Mouse (Mus musculus) fat pad, adult 2 months (tissue): ENCODE measurements at regions not wholly inside any gene's neighbourhood (a gene's known extent, or its start where the extent isn't known, plus 50 kb on each side); places are given as distances from the start of the nearest gene placed in this dataset.

Source experiments
- DNase-seq: peaks from one replicate; pipeline ENCODE4 v3.0.0-alpha.2; 2011; ENCODE audit warnings: low read depth, low spot score; ENCODE audit errors: extremely low read depth

DNA sequence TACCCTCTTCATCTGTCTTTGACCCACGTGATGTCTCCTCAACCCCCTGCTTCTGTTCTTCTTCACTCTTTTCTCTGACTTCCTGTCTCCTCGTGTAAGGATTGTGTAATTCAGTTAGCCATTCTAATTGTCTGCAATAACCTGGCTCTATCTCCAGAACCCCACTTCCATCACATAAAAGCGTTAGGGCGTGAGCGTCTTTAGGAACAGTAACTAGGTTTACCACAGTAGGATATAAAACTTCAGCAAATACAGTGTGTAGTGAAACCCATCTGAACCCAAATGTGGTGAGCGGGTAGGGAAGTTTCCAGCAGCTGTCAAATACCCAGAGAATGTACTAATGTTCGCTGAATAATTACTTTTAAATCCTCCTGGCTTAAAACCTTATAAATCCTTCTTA, 262.6 kb downstream of the Mreg start:
- no peak for DNase-seq

DNA sequence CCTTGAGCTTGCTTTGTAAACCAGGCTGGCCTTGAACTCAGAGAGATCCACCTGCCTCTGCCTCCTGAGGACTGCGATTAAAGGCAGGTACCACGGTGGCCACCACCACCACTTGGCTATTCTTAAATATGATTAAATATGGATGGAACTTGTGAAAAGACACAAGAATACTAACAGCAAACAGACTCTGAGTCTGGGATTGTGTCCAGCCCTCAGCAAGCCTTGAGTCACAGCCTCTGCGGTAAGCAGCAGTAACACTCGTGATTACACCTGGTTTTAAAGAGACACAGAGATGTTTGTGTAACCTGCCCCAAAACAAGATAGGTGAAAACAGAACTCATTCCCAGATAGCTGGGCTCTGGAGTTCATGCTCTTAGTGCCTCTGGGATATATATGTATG, 263.4 kb downstream of the Mreg start:
- no peak for DNase-seq

DNA sequence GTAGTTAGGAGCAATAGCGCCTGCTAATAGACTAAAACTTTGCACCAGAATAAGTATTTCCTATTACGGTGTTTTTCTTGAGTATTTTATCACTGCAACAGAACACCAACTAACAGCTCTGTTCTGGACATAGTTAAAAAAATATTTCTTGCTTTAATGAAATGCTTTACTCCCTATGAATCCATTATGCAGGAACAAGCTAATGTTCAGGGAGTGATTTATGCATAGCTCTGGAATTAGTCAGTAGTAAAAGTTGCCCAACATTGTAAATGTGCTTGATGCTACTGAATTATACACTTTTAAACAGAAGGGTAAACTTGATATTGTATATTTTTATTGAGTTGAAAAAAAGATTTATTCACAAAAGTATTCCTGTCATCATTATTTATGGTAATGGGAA, 264.6 kb downstream of the Mreg start:
- DNase-seq = no peak

DNA sequence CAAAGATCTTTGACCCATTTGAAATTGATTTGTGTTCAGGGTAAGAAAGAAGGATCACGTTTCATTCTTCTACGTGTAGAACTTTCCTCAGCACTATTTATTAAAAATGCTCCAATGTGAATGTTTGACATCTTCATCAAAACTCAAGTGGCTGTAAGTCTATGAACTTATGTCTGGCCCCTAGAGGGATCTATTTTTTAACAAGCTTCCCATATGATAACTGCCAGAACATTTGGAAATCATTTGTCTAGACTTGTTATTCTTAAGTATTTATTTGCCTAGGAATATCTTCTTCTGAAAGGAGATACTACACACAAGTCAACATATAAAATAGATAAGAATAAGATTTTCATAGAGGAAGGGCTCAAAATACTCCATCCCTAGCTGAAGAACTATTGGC, 265.2 kb downstream of the Mreg start:
- no peak for DNase-seq

DNA sequence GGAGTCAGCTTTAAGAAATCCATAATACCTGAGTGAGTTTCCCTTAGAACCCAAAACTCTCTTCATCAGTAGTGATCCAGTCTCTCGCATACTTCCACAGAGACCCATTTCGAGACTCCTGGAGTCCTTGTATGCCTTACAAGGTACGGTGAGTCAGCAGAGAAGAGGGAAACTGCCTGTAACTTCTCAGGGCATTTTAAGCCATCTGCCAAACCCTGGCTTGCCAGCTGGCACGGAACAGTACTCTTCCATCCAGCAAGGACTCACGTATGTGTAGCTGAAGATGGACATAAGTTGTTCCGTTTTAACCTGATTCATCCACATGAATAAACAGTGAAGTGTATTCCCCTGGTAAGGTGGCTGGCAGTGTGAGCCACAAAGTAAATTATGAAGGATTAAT, 267.0 kb downstream of the Mreg start:
- no peak for DNase-seq

DNA sequence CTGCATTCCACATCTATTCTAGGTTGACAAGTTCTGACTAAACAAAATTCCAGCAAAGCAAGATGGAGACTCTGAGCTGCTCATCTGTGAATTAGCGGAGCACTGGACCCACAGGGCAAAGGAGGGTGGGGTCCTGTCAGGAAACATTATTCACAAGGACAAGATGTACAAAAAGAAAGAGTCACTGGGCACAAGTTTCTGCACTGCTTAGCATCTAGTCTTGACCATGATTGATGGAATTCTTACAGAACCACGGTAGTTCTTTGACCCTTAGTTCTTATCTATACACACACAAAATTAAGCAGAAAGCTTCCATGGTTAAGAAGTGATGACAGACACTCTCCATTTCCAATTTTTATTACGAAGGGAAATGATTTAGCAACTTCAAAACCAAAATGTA, 267.6 kb downstream of the Mreg start:
- no peak for DNase-seq

DNA sequence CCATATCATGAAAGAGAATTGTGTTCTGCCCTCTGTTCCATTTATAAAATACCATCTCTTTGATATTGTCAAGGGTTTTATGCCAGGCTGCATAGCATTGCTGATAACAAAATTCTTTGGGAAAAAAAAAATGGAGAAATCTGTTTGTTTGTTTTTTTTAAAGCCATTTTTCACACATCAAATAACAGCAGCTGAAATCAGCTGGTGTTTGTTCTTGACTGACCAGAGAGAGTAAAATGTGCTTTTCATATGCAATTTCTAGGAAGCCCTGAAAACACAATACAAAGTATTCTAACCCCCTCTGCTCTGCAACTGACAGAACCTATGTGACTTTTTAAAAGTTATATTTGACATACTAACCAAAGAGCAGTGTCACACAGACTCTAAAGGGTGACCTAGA, 270.0 kb downstream of the Mreg start:
- no peak for DNase-seq

DNA sequence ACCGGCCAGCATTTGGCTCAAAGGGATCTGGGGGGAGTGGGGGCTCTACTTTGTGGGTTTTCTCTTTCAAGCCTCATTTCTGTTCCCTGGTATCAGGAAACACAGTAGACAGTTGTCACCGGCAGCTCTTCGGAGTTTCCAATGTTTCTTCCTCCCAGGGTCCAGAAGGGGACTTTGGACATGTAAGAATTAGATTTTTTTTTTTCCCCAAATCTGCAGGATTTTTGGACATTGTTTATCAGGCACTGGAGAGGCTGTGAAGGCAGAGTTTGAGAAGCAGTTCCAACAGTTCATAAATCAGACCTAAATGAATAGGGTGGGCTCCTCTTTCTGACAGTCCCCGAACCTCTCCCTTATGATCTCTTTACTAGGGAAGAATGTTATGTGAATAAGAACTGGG, 270.4 kb downstream of the Mreg start:
- DNase-seq = no peak

DNA sequence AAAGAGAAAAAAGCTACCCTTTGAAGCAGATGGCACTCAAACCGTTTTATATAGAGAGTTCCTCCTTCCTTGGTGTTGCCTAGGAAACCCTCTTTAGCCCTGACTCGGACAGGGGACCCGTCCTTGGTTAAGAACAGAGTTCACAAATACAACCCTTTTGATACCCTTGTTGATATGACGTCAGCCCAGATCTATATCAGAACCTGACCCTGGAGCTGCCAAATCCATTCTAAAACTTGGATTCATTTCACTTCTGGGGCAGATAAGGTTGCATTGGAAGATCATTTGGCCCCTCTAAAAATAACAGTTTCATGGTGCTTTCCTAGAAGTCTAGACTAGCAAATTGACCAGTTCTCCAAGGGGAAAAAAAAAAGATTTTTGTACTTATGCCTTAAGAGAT, 271.2 kb downstream of the Mreg start:
- DNase-seq = no peak

DNA sequence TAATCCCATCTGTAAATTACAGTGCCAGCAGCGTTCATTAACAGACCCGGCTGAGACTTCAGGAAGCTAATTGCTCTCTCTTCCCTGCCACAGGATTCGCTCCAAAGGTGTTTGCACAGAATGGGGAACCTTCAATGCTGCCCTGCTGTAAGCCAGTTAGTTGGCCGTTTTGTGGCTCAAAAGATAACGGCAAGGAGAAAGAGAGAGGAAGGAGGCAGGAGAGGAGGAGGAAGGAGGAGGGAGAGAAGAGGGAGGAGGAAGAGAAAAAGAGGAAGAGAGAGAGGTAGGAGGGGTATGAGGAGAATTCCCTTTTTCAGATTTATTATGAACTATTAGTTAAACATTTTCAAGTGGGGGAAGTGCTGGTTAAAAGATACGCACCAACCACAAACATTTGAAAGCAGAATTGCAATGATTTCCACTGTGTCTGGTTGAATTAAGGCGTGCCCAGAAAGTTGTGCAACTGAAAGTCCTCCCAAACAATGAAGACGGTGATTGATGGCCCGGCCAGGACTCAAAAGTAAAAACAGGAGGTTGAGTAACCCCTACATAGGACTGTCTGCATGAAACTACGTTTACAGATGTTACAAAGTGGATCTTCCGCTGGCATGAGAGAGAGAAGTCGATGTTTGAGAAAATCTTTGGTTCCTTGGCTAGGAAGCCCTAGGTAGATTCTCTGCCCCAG, 273.6 kb downstream of the Mreg start:
- peak; percentile 49 for DNase-seq

DNA sequence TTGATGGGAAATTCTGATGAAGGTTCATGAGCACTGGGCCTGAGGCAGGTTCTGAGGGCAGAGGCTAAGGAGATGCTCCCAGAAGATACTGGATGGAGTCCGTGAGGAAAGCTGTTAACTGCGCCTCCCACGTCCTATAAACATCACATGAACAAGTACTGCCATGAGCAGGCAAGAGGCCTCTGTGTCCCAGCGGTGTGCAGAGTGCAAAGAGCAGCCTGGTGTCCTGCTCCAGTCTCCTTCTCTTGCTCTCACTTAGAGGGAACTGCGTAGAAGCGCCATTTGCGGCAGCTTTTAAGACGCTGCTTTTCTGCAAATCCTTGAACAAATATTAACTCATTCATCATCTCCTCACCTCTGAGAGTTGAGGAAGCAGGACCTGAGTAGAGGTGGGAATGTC, 274.2 kb downstream of the Mreg start:
- DNase-seq = no peak

DNA sequence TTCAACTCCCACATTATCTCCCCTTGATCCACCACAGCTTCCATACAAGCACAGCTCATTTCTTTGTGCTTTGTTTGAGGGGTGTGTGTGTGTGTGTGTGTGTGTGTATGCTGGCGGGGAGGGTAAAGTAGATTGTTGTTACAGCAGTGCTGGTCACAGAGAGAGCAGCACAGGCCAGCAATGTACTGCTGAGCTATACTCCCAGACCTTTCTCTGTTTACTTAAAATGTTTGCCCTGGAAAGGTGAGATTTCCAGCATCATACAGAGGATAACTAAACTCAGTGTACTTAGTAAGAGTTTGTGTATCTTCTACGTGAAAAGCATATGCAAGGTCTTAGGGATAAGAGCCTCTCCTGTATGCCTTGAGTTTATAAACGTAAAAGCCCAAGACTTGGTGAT, 274.9 kb downstream of the Mreg start:
- no peak for DNase-seq

DNA sequence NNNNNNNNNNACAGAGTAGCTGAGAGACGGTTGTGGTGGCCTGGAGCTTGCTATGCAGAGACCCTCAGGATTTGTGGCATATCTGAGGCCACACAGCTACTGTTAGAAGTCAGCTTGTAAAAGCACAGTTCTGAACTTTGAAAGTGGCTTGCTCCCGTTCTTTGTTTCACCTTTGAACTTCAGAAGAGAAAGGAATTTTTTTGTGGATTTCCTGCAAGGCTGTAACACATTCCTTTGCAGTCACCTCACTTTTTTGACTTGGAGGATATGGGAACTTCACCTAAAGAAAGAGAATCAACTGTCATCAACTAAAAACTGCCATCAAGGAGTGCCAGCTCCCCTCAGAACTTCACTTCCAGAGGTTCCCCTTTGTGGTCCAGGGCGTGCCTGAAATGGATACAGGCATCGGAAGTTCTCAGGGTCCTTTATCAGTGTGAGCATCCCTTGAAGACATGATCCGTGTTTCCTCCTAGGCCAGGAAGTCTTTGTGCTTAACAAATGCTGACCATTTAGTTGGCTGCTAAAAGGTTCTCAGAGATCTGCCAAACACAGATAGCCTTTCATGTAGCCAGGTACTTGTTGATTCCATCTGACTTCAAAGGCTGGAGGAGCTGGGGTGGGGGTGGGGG, 275.5 kb downstream of the Mreg start:
- no peak for DNase-seq

DNA sequence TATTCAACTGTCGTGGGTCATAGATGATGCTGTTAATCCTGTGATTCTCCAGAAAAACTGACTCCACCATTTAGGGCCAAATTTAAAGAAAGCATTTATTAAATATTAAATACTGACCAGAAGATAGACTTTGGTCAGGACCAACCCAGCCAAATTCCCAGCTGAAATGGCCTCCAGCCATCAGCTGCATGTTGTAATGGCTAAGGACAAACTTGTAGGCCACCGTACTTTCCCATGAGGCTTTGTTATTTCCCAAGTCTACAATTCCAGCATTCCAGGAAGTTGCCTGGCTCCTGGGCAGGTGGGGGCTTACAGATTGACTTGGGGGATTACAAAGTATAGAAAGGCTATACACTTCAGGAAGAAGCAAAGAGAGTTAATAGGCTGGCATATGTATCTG, 272.5 kb upstream of the Fn1 start:
- DNase-seq = no peak

DNA sequence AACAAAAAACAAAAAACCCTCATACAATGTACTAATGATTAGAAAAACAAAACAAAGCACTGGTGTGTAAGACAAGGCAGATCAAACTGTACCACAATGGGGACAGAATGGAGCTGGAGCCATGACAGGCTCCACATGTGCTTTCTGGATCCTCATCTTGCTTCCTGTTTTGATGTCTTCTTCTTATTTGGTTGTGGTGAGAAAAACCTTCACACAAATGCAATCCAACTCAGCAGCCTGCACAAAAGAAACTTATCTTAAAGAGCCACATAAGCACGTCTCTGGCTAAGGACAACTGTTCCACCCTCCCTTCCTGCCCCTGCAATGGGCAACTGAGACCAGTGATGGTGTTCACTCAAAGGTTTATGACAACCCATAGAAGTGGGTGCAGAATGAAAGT, 271.9 kb upstream of the Fn1 start:
- no peak for DNase-seq

DNA sequence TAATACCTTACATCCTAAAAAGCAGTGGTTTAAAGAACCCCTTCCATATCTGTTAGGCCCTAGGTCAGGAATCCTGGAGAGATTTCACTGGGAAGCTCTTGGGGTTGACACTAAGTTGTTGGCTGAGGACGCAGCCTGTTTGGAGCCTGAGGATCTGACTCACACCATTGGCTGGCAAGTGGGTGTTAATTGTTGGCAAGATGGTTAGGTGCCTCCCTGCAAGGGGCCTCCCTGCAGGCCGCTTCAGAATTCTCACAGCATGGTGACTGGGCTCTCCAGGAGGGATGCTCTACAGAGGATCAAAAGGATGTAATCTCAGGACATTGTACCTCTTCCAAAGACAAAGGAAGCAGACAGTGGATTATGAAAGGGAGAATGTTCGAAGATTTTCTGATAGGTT, 270.7 kb upstream of the Fn1 start:
- DNase-seq = no peak

DNA sequence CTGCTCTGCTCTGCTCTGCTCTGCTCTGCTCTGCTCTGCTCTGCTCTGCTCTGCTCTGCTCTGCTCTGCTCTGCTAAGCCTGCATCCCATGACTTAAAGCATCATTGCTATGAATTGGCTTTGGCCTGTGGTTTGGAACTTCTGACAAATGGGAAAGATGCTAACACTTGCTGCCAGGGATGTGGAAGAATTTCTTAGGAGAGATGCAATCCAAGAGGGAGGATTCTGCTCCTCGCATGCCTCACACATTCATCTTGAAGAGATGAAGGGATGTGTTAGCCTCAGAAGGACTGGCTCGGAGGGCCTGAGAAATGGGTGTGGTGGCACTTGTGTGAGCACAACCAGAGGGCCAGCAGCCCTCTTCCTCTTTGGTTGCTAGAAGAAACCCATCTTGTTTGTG, 268.5 kb upstream of the Fn1 start:
- no peak for DNase-seq

DNA sequence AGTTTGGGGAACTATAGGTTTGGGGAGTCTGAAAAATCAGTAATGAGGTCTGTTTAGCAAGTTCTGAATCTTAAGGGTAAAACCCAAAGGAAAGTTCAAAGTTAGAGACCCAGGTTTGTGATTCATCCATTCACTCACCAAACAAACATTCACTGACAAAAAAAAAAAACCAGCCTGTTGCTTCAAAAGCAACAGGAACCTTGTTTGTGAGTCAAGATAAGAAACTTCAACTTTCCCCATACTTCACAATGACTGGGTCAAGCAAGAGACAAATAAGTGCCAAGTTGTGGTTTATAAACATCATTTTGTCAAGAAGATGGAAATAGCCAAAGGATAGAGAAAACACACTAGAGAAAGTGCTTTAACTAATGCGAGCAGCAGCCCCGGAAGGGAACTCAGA, 266.9 kb upstream of the Fn1 start:
- DNase-seq = no peak

DNA sequence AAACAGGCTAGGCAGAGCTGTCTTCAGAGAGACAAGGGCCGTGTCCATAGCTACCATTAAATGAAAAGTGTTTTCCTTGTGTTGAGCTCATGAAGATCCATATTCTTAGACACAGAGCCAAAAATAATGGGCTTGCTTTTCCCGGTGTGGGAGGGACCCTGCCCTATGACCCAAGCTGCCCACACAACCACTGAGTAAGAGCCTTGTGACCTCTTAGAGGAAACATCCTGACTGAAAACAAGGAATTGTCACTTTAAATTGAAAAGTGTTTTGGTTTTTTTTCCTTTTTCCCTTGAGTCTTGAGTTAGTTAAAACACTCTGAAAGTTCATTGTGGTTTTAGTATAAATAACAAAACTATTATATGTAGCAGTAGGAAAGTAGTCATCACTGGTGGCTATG, 264.0 kb upstream of the Fn1 start:
- DNase-seq = no peak

DNA sequence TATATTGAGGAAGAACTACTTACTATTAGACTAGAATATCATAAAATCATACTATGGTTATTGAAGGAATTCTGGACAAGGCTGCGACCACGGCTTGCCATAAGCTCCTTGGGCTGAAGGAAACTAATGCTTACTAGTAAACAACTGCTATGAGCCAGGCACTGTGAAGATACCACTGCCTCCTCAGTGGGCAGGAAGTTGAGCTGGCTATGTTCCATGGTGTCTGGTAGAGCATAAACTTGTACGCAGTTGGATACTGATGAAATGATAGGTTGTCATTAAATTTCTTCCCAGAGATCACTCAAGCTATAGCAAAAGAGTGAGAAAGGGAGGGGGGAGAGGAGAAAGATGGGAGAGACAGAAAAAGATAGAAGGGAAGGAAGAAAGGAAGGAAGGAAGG, 261.4 kb upstream of the Fn1 start:
- DNase-seq = no peak

DNA sequence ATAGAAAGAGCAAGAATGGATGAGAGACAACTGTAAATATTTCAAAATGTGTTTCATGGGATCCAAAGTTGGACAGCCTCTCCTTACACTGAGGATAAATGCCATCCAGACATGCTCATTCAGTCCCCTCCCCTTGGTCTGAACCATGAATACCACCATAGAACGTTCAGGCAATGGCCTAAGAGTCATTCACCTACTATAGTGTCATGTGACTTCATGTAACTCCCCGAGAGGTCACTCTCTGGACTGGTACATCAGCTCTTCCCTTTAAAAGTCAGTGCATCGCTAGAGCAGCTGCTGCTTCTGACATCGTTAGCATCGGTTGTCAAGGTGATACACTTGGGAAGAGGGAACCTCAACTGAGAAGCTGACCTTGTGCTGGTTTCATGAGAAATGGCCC, 260.2 kb upstream of the Fn1 start:
- DNase-seq = no peak

DNA sequence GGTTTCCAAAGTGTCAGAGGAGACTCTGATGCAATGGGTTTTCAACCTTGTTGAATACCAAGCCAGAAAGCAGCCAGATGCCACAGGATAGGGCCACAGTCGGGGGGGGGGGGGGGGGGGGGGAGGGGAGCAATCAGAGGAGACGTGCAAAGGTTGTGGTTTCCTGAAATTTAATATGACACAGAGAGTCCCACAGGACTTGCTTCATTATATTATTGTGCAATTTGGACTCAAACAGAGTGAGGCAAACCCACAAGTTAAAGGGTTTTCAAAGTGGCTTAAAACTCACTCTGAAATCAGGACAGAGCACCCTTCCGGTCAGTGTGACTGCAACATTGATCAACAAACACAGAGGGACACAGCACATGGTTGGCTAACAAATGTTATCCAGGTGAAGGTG, 259.4 kb upstream of the Fn1 start:
- DNase-seq = no peak

DNA sequence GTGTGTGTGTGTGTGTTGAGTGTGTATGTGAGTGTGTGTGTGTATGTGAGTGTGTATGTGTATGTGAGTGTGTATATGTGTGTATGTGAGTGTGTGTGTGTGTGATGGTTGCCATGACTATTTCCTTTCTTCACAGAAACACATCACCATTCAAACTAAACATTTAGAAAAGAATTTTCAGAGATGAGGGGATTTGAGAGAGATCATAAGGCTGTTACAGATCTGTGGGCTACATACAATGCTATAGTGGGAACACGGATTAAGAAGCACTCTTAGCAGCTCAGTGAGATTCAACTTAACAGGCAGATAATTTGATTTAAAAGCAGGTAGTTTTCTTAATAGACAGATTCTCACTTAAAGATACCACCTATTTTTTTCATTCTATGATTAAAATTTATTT, 257.1 kb upstream of the Fn1 start:
- DNase-seq = no peak
